8 mouse cellular contexts compared by ENCODE assay signal in the genomic region with DNA sequence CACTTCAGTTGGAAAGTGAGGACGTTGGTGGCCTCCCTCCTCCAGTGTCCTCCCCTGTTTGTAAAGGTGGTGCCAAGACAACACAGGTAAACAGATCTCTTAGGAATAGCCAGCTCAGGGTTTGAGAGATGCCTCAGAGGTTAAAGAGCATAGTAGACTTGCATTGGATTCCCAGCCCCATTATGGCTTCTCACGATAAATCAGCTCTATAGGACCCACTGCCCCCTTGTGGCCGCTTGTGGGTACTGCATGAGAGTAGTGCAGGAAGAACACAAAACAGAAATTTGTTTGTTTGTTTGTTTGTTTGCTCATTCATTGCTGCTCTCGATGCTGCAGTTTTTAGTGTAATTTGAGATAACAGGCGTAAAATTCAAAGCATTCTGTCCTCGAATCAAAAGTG.
DNase-seq lines count a peak whose midpoint lies in the region; ATAC-seq and TF ChIP-seq lines count a peak whose summit lies in the region.

No protein-coding gene starts in this region.

- peak; percentile 40 to 82 for DNase-seq in adrenal gland, adult (ENCODE audit: inconsistent age in 2 of 2, low spot score in 1 of 2)
- DNase-seq in adrenal gland, adult 8-10 months, result no peak
- peak; percentile 97 for DNase-seq in midbrain, embryonic 11.5 days (ENCODE audit: low spot score, missing footprints)
- DNase-seq in c-Kit-positive CD71-positive TER-119-positive erythroid progenitor cells, embryonic 14.5 days (ENCODE audit: low spot score), result peak; percentile 52
- DNase-seq in gastrocnemius, postnatal 10 days, result peak; percentile 66
- peak; percentile 20 to 29 for DNase-seq in lung, adult 18-20 months

- H3K9ac ChIP-seq in midbrain, embryonic 11.5 days (ENCODE audit: low read length), result no peak overlapping the region
- H3K9ac ChIP-seq in midbrain, embryonic 13.5 days (replicated peaks), result no peak overlapping the region

- no peak for TF ChIP-seq POLR2A in small intestine, adult 2 months (IDR thresholded peaks at IDR 0.05; ENCODE audit: low read depth, low read length)

- WGBS in midbrain, embryonic 11.5 days, result 33% methylated on average over 6 of the region's 6 CpGs
- WGBS in midbrain, embryonic 13.5 days, result 30% methylated on average over 6 of the region's 6 CpGs
- WGBS in small intestine, adult 2 months, result 27% methylated on average over 6 of the region's 6 CpGs

- H3K27ac ChIP-seq in midbrain, embryonic 11.5 days (ENCODE audit: low read depth, low read length), result no peak overlapping the region
- H3K27ac ChIP-seq in midbrain, embryonic 13.5 days, result no peak overlapping the region
- no peak overlapping the region for H3K27ac ChIP-seq in small intestine, adult 2 months (ENCODE audit: insufficient read depth, low read depth, low read length)

- no peaks in the 10 kb centered on the region for H3K36me3 ChIP-seq in midbrain, embryonic 11.5 days (ENCODE audit: control insufficient read depth, insufficient read depth, low read length)
- H3K36me3 ChIP-seq in midbrain, embryonic 13.5 days, result 0 out of 2 replicates have a peak, but pooled peaks cover 4% of the 10 kb centered on the region
- no peaks in the 10 kb centered on the region for H3K36me3 ChIP-seq in small intestine, adult 2 months (ENCODE audit: control insufficient read depth, insufficient read depth, low read length)

- no peaks in the 10 kb centered on the region for H3K27me3 ChIP-seq in midbrain, embryonic 11.5 days (ENCODE audit: control insufficient read depth, insufficient read depth, low read length)
- H3K27me3 ChIP-seq in midbrain, embryonic 13.5 days, result no peaks in the 10 kb centered on the region
- H3K27me3 ChIP-seq in small intestine, adult 2 months (ENCODE audit: control insufficient read depth, insufficient read depth, low read length), result no peaks in the 10 kb centered on the region

- H3K4me2 ChIP-seq in midbrain, embryonic 11.5 days, result no peak overlapping the region
- no peak overlapping the region for H3K4me2 ChIP-seq in midbrain, embryonic 13.5 days (replicated peaks)

- H3K9me3 ChIP-seq in midbrain, embryonic 11.5 days (ENCODE audit: control insufficient read depth, low read length), result no peaks in the 10 kb centered on the region
- no peaks in the 10 kb centered on the region for H3K9me3 ChIP-seq in midbrain, embryonic 13.5 days

- no peak for ATAC-seq in midbrain, embryonic 11.5 days (ENCODE audit: low FRiP score)
- no peak for ATAC-seq in midbrain, embryonic 13.5 days

- TF ChIP-seq CTCF in small intestine, adult 2 months (IDR thresholded peaks at IDR 0.05; ENCODE audit: extremely low read depth, insufficient read length, insufficient replicate concordance, low read depth, low read length), result peak; percentile 75; the same call in 1 of the 2 replicates

- no peak overlapping the region for H3K4me3 ChIP-seq in midbrain, embryonic 11.5 days (ENCODE audit: low read depth, low read length)
- H3K4me3 ChIP-seq in midbrain, embryonic 13.5 days (replicated peaks), result no peak overlapping the region
- H3K4me3 ChIP-seq in small intestine, adult 2 months (ENCODE audit: low read depth, low read length), result no peak overlapping the region

- H3K4me1 ChIP-seq in midbrain, embryonic 11.5 days (ENCODE audit: control insufficient read depth, insufficient read depth, low read length), result no peaks in the 10 kb centered on the region
- 0 out of 2 replicates have a peak, but pooled peaks cover 4% of the 10 kb centered on the region for H3K4me1 ChIP-seq in midbrain, embryonic 13.5 days (replicated peaks)
- H3K4me1 ChIP-seq in small intestine, adult 2 months (ENCODE audit: control insufficient read depth, insufficient read depth, insufficient read length, low read length), result no peaks in the 10 kb centered on the region
